Mouse (Mus musculus): ENCODE data around the gene Ppp4r4. TPM values are rescaled to one million over a fixed set of nuclear protein-coding genes. Genes with fewer than 3 reads are reported as not detected.

Ppp4r4 gene
- polyA plus RNA-seq, 1 experiment: not detected

DNA sequence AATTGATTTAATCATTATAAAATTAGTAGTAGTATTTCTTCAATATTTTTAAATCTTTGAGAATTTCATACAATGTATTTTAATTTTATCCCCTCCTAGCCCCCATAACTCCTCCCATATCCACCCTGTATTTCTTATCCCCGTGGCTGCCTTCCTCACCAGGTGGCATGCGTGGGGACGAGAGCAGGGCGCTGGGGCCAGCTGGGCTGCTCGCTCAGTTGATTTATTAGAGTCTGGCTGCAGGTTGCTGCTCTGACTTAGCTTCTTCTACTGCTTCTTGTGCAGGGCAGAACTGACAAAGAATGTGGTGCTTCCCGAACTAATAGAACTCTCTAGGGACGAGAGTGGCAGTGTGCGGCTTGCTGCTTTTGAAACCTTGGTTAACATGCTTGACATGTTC lies 51.7 kb downstream of the Ppp4r4 start:
- no peaks in the 10 kb centered on the region for H3K4me1 ChIP-seq (ENCODE audit: control insufficient read depth)
- H3K9me3 ChIP-seq (ENCODE audit: control insufficient read depth, low read length): peaks cover 6% of the 10 kb centered on the region
- H3K36me3 ChIP-seq (ENCODE audit: control insufficient read depth): no peaks in the 10 kb centered on the region; the same call in 1 of the 2 replicates
- H3K27me3 ChIP-seq (ENCODE audit: control insufficient read depth): no peaks in the 10 kb centered on the region
- H3K4me3 ChIP-seq (replicated peaks): no peak overlapping the region
- TF ChIP-seq GATA1 (IDR thresholded peaks at IDR 0.05; ENCODE audit: low read length) (no peak), TAL1 (IDR thresholded peaks at IDR 0.05; ENCODE audit: low read length) (no peak)

DNA sequence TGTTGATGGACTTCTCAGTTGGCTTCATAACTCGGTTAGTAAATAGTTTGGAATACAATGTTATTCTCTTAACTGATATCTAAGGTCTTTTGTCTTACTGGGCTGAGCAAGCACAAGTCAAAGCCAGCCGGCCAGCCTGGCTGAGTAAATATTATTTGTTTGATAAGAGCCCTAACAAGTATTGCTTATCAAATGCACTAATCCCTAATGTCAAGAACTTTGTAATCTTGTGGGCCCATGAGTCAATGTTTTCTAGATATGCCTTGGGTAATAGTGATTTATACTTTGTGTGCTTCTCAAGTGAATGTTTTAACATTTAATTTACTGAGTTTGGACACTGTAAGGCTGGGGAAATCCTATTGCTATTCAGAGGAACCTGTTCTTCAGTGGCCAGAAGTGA lies 66.3 kb downstream of the Ppp4r4 start:
- H3K9me3 ChIP-seq (ENCODE audit: control insufficient read depth, low read length): no peaks in the 10 kb centered on the region
- H3K36me3 ChIP-seq (ENCODE audit: control insufficient read depth): no peaks in the 10 kb centered on the region
- no peaks in the 10 kb centered on the region for H3K4me1 ChIP-seq (ENCODE audit: control insufficient read depth)
- H3K27me3 ChIP-seq (ENCODE audit: control insufficient read depth): no peaks in the 10 kb centered on the region
- H3K4me3 ChIP-seq (replicated peaks): no peak overlapping the region
- TF ChIP-seq TAL1 (IDR thresholded peaks at IDR 0.05; ENCODE audit: low read length): no peak
- TF ChIP-seq GATA1 (IDR thresholded peaks at IDR 0.05; ENCODE audit: low read length): no peak

DNA sequence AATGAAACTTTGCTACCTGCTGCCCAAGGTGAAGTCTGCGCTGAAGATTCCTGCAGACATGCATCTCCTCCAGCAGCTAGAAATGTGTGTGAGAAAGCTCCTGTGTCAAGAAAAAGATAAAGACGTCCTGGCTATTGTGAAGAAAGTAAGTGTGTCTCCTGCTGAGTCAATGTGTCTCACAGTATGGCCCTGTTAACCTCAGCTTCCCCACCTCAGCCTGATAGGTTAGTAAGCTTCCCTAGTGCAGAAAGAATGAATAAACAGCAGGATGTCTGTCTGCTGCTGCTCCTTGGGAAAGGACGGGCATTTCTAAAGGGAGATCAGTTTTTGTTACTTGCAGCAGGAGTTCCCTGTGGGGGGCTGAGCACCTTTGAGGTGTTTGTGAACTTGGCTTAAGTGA lies 68.3 kb downstream of the Ppp4r4 start:
- Histone ChIP-seq H3K4me1 (ENCODE audit: control insufficient read depth) (no peaks in the 10 kb centered on the region), H3K4me3 (replicated peaks) (no peak overlapping the region), H3K27me3 (ENCODE audit: control insufficient read depth) (no peaks in the 10 kb centered on the region), H3K9me3 (ENCODE audit: control insufficient read depth, low read length) (no peaks in the 10 kb centered on the region), H3K36me3 (ENCODE audit: control insufficient read depth) (no peaks in the 10 kb centered on the region)
- TF ChIP-seq GATA1 (IDR thresholded peaks at IDR 0.05; ENCODE audit: low read length) (no peak), TAL1 (IDR thresholded peaks at IDR 0.05; ENCODE audit: low read length) (no peak)

DNA sequence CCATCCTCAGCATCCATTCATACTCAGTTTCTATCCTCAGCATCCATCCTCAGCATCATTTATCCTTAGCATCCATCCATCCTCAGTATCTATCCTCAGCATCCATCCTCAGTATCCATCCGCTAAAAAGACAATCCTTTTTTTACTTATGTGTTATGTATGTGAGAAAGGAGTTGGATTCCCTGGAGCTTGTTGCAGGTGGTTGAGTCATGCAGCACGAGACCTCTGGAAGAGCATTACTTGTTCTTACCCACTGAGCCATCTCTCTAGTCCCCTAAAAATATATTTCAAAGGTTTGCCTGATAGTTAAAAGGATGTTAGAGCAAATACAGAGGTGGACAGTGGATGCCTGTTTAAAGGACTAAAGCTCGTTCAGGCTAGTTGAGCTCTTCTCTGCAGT lies 69.8 kb downstream of the Ppp4r4 start:
- no peaks in the 10 kb centered on the region for H3K27me3 ChIP-seq (ENCODE audit: control insufficient read depth)
- no peak for TF ChIP-seq TAL1 (IDR thresholded peaks at IDR 0.05; ENCODE audit: low read length)
- no peak for TF ChIP-seq GATA1 (IDR thresholded peaks at IDR 0.05; ENCODE audit: low read length)
- no peaks in the 10 kb centered on the region for H3K9me3 ChIP-seq (ENCODE audit: control insufficient read depth, low read length)
- H3K36me3 ChIP-seq (ENCODE audit: control insufficient read depth): no peaks in the 10 kb centered on the region
- H3K4me3 ChIP-seq (replicated peaks): no peak overlapping the region
- H3K4me1 ChIP-seq (ENCODE audit: control insufficient read depth): no peaks in the 10 kb centered on the region

- H3K4me3 ChIP-seq (replicated peaks): no peak overlapping the region
- no peaks in the 10 kb centered on the region for H3K27me3 ChIP-seq (ENCODE audit: control insufficient read depth)
- no peaks in the 10 kb centered on the region for H3K4me1 ChIP-seq (ENCODE audit: control insufficient read depth)
- peaks cover 3% of the 10 kb centered on the region; the same call in 1 of the 2 replicates for H3K36me3 ChIP-seq (ENCODE audit: control insufficient read depth)
- H3K9me3 ChIP-seq (ENCODE audit: control insufficient read depth, low read length): peaks cover 8% of the 10 kb centered on the region
- TF ChIP-seq TAL1 (IDR thresholded peaks at IDR 0.05; ENCODE audit: low read length) (no peak), GATA1 (IDR thresholded peaks at IDR 0.05; ENCODE audit: low read length) (no peak)
These were observed 83.1 kb downstream of the Ppp4r4 start for GRCm38 (mm10) chr12:103615141-103615540.

GRCm38 (mm10) chr12:103615734-103616133 lies 83.7 kb downstream of the Ppp4r4 start:
- peaks cover 8% of the 10 kb centered on the region for H3K9me3 ChIP-seq (ENCODE audit: control insufficient read depth, low read length)
- TF ChIP-seq GATA1 (IDR thresholded peaks at IDR 0.05; ENCODE audit: low read length) (no peak), TAL1 (IDR thresholded peaks at IDR 0.05; ENCODE audit: low read length) (no peak)
- H3K36me3 ChIP-seq (ENCODE audit: control insufficient read depth): no peaks in the 10 kb centered on the region; the same call in 1 of the 2 replicates
- no peaks in the 10 kb centered on the region for H3K4me1 ChIP-seq (ENCODE audit: control insufficient read depth)
- H3K4me3 ChIP-seq (replicated peaks): no peak overlapping the region
- no peaks in the 10 kb centered on the region for H3K27me3 ChIP-seq (ENCODE audit: control insufficient read depth)

- Histone ChIP-seq H3K36me3 (ENCODE audit: control insufficient read depth) (no peaks in the 10 kb centered on the region; the same call in 1 of the 2 replicates), H3K27me3 (ENCODE audit: control insufficient read depth) (no peaks in the 10 kb centered on the region), H3K4me3 (replicated peaks) (no peak overlapping the region), H3K4me1 (ENCODE audit: control insufficient read depth) (no peaks in the 10 kb centered on the region), H3K9me3 (ENCODE audit: control insufficient read depth, low read length) (peaks cover 8% of the 10 kb centered on the region)
- TF ChIP-seq GATA1 (IDR thresholded peaks at IDR 0.05; ENCODE audit: low read length) (no peak), TAL1 (IDR thresholded peaks at IDR 0.05; ENCODE audit: low read length) (no peak)
These were observed 84.8 kb downstream of the Ppp4r4 start for GRCm38 (mm10) chr12:103616860-103617261.

GRCm38 (mm10) chr12:103631203-103631612 lies 99.1 kb downstream of the Ppp4r4 start, which contains the start of gene Serpina10:
Serpina10 (minus strand) TSS chr12:103631444.
- Histone ChIP-seq H3K4me3 (replicated peaks) (peak within 1 kb of the TSS; percentile 55), H3K4me1 (ENCODE audit: control insufficient read depth) (no peaks in the 10 kb centered on the region), H3K9me3 (ENCODE audit: control insufficient read depth, low read length) (peaks cover 28% of the 10 kb centered on the region), H3K36me3 (ENCODE audit: control insufficient read depth) (no peaks in the 10 kb centered on the region; the same call in 1 of the 2 replicates), H3K27me3 (ENCODE audit: control insufficient read depth) (no peaks in the 10 kb centered on the region)
- no peak for TF ChIP-seq GATA1 (IDR thresholded peaks at IDR 0.05; ENCODE audit: low read length)
- TF ChIP-seq TAL1 (IDR thresholded peaks at IDR 0.05; ENCODE audit: low read length): no peak

DNA sequence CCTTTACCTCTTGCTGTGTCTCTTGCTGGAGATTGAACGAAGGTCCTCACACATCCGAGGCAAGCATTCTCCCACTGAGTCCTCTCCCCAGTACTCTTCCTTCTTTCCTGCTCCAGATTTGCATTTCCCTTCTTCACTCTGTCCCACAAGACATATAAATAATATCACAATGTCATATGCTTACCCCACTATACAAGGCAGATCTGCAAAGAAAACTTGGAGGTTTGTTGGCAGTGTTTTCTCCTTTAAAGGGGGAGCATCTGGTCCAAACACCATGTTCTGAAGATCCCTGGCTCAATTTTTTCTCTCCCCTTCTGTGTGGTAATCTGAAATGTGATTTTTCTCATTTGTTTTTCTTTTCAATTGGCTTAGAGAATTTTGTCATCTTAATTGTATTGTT lies 102.3 kb downstream of the Ppp4r4 start:
- no peaks in the 10 kb centered on the region for H3K27me3 ChIP-seq (ENCODE audit: control insufficient read depth)
- TF ChIP-seq TAL1 (IDR thresholded peaks at IDR 0.05; ENCODE audit: low read length) (no peak), GATA1 (IDR thresholded peaks at IDR 0.05; ENCODE audit: low read length) (no peak)
- no peak overlapping the region for H3K4me3 ChIP-seq (replicated peaks)
- H3K9me3 ChIP-seq (ENCODE audit: control insufficient read depth, low read length): peaks cover 11% of the 10 kb centered on the region
- H3K36me3 ChIP-seq (ENCODE audit: control insufficient read depth): no peaks in the 10 kb centered on the region
- no peaks in the 10 kb centered on the region for H3K4me1 ChIP-seq (ENCODE audit: control insufficient read depth)

GRCm38 (mm10) chr12:103635846-103636245 lies 103.8 kb downstream of the Ppp4r4 start:
- TF ChIP-seq GATA1 (IDR thresholded peaks at IDR 0.05; ENCODE audit: low read length) (no peak), TAL1 (IDR thresholded peaks at IDR 0.05; ENCODE audit: low read length) (no peak)
- Histone ChIP-seq H3K27me3 (ENCODE audit: control insufficient read depth) (no peaks in the 10 kb centered on the region), H3K36me3 (ENCODE audit: control insufficient read depth) (no peaks in the 10 kb centered on the region), H3K4me1 (ENCODE audit: control insufficient read depth) (no peaks in the 10 kb centered on the region), H3K9me3 (ENCODE audit: control insufficient read depth, low read length) (peaks cover 4% of the 10 kb centered on the region), H3K4me3 (replicated peaks) (no peak overlapping the region)

All from erythroblast, embryonic 14.5 days (primary cell).